Mouse (Mus musculus) neural tube, embryonic 14.5 days (tissue): Measurements from ENCODE around the gene Psapl1. TPM values are rescaled to one million over a fixed set of nuclear protein-coding genes. Genes with fewer than 3 reads are reported as not detected.

Source experiments
- ATAC-seq: fragments of 200-750 bp; cut with Nextera tagmentation; 2 replicates; pipeline ENCODE4 v1.8.0; 2017; ENCODE audit warnings: low read depth, mild to moderate bottlenecking, moderate TSS enrichment, moderate library complexity
- H3K27ac ChIP-seq: fragments of 300-500 bp; sonication (generic); 2 replicates; pipeline ENCODE4 v1.5.1; 2014; ENCODE audit warnings: low read depth, mild to moderate bottlenecking, control low read depth, low read length, moderate library complexity, mixed read lengths
- H3K27me3 ChIP-seq: fragments of 300-500 bp; sonication (generic); 2 replicates; pipeline ENCODE4 v1.6.1; 2014; ENCODE audit warnings: low read length; ENCODE audit not compliant: control insufficient read depth, insufficient read depth
- H3K36me3 ChIP-seq: fragments of 300-500 bp; sonication (generic); 2 replicates; pipeline ENCODE4 v1.6.1; 2014; ENCODE audit warnings: low read length, mixed read lengths; ENCODE audit not compliant: control insufficient read depth, insufficient read depth
- H3K4me1 ChIP-seq: fragments of 300-500 bp; sonication (generic); 2 replicates; pipeline ENCODE4 v1.6.1; 2014; ENCODE audit warnings: low read length; ENCODE audit not compliant: control insufficient read depth, insufficient read depth
- H3K4me2 ChIP-seq: fragments of 300-500 bp; sonication (generic); 2 replicates; pipeline ENCODE4 v1.6.1; 2014; ENCODE audit warnings: mild to moderate bottlenecking, low read depth, low read length, control low read depth
- H3K4me3 ChIP-seq: fragments of 300-500 bp; sonication (generic); 2 replicates; pipeline ENCODE4 v1.5.1; 2014; ENCODE audit warnings: low read depth, low read length, control low read depth, mixed read lengths
- H3K9ac ChIP-seq: fragments of 300-500 bp; sonication (generic); replicated peaks from 2 replicates; pipeline ENCODE4 v1.6.1; 2014; ENCODE audit warnings: low read depth, mild to moderate bottlenecking, control low read depth, low read length, mixed read lengths
- H3K9me3 ChIP-seq: fragments of 300-500 bp; sonication (generic); 2 replicates; pipeline ENCODE4 v1.6.1; 2016; ENCODE audit warnings: low read length; ENCODE audit not compliant: control insufficient read depth
- WGBS: fragments of 180-500 bp; shearing (Covaris S2); extraction: QIAGEN DNeasy Blood & Tissue Kit; methylation state at CpG from one replicate; pipeline ENCODE4 v1.1.7; 2014; 5-methylcytosine and 5-hydroxymethylcytosine counted together
- polyA plus RNA-seq: library from polyadenylated mRNA; unstranded; fragments of >200 nt; fragmentation: Nextera tagmentation; extraction: Ambion mirVana; gene quantifications from 2 replicates; pipeline ENCODE4 v1.2.1, GENCODE M21; 2014

Gene Psapl1
- polyA plus RNA-seq, 1 experiment from 2014 or later, result not detected

DNA sequence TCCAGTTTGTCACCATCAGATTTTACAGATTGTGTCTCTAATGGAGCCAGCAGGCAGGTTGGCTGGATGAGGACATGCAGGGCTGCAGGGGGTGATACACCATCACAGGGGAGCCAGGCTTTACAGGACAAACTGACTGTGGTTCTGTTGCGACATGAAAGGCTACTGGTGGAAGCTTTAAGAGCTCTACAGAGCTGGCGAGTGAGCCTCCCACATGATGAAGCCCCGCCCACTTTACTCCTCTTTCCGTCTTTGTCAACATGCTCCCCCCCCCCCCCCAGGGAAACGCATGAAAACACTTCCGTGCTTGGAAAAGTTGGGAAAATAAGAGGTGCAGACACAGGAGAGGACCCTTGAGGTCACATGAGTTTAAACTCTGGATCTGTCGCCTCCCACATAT, 25.6 kb upstream of the Psapl1 start:
- no peaks in the 10 kb centered on the region for H3K36me3 ChIP-seq
- no peaks in the 10 kb centered on the region for H3K27me3 ChIP-seq
- H3K4me2 ChIP-seq, result no peak overlapping the region
- WGBS, result 67% methylated on average over 7 of the region's 7 CpGs
- H3K4me1 ChIP-seq, result peaks cover 5% of the 10 kb centered on the region; the same call in 1 of the 2 replicates
- H3K9me3 ChIP-seq, result no peaks in the 10 kb centered on the region
- no peak for ATAC-seq
- no peak overlapping the region for H3K27ac ChIP-seq
- H3K9ac ChIP-seq, result no peak overlapping the region
- H3K4me3 ChIP-seq, result no peak overlapping the region

DNA sequence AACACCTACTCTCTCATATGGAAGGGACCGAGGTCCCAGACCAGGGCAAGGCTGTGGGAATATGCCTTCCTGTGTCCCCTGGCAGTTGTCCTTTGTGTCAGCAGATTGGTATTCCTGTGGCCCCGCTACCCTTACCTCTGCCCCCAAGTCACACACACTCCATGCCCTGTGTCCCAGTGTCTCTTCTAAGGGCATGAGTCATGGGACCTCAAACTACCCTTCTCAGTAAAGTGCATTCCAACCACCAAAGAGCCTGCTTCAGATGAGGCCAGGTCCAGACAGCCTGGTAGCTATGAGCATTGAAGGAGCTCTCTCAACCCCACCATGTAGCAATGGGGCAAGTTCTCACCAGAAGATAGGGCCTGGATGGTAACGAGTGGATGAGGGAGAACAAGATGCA, 25.0 kb upstream of the Psapl1 start:
- no peak overlapping the region for H3K27ac ChIP-seq
- no peak for ATAC-seq
- no peaks in the 10 kb centered on the region for H3K9me3 ChIP-seq
- 92% methylated on average over 3 of the region's 3 CpGs for WGBS
- H3K36me3 ChIP-seq, result no peaks in the 10 kb centered on the region
- H3K27me3 ChIP-seq, result no peaks in the 10 kb centered on the region
- no peak overlapping the region for H3K9ac ChIP-seq
- peaks cover 5% of the 10 kb centered on the region; the same call in 1 of the 2 replicates for H3K4me1 ChIP-seq
- H3K4me2 ChIP-seq, result no peak overlapping the region
- no peak overlapping the region for H3K4me3 ChIP-seq

DNA sequence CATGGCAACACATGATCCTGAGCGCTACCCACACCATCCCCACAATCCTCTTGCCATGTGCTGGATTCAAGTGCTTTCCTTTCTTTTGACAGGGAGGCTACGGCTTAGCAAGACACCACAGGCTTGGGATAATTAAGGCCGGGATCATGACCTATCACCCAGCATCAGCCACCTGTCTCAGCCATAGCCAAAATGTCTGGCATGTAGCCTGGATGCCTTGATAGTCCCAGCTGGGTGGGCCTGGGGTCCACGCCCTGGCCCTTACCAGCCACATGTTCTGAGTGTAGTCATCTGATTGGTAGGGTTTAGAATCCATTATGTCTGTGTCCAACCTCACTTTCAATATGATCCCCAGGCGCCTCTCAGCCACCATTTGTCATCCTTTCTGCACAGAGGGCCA, 24.1 kb upstream of the Psapl1 start:
- H3K4me2 ChIP-seq, result no peak overlapping the region
- ATAC-seq, result no peak
- no peak overlapping the region for H3K4me3 ChIP-seq
- H3K27ac ChIP-seq, result no peak overlapping the region
- no peak overlapping the region for H3K9ac ChIP-seq
- no peaks in the 10 kb centered on the region for H3K9me3 ChIP-seq
- no peaks in the 10 kb centered on the region for H3K36me3 ChIP-seq
- 91% methylated on average over 5 of the region's 5 CpGs for WGBS
- no peaks in the 10 kb centered on the region for H3K27me3 ChIP-seq
- peaks cover under 1% of the 10 kb centered on the region; the same call in 1 of the 2 replicates for H3K4me1 ChIP-seq

DNA sequence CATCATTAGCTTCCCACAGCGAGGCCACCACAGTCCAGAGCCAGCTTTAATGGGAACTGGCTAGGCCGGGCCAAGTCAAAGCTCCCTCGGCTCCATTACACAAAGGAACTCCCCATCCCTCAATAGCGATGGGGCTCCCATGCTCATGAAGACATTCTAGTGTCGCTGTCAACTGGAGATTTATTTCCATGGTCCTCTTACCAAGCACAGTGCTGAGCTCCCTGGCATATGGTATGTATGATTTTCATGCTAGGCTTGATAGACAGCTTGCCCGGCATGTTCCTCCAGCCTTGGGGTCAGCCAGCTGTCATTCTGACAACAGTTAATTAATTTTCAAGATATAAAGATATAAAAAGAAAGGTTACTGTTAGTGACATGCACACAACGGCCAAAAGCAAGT, 21.5 kb upstream of the Psapl1 start:
- Histone ChIP-seq H3K4me2 (no peak overlapping the region), H3K9ac (no peak overlapping the region), H3K27me3 (no peaks in the 10 kb centered on the region), H3K27ac (no peak overlapping the region), H3K4me3 (no peak overlapping the region), H3K36me3 (no peaks in the 10 kb centered on the region), H3K4me1 (no peaks in the 10 kb centered on the region), H3K9me3 (no peaks in the 10 kb centered on the region)
- WGBS, result 63% methylated on average over 7 of the region's 7 CpGs
- no peak for ATAC-seq

DNA sequence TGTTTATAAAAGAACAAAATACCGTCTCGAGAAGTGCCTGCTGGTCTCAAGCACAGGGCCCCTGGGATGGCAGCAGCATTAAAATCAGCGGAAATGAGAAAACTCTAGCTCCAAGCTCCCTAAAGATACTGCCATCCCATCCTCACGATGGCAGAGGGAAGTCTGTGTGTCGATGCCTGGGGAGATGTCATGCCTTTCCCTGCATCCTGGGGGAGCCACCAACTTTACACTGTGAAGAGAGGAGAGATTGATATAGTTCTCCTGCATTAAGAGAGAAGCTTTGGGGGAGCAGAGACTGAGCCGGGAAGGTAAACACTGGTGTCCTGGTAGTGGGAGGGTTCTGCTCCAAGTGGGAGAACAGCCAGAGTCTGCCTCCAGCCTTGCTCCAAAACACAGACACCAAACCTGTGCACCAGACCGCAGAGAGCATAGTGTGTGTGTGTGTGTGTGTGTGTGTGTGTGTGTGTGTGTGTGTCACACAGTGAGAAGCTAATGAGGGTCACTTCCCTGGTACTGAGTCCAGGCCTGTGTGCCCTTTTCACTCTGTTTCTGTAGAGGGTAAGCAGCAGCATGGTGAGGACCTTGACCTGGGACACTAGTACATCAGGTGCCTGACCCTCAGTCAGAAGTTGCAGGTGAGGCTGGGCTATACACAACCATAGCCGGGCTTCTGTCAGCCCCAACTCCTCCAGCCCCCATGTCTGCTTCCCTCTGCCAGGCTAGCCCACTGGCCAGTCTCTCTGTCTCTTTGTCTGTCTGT, 17.3 kb upstream of the Psapl1 start:
- Histone ChIP-seq H3K4me3 (no peak overlapping the region), H3K9me3 (no peaks in the 10 kb centered on the region), H3K27ac (no peak overlapping the region), H3K4me1 (no peaks in the 10 kb centered on the region), H3K9ac (no peak overlapping the region), H3K36me3 (no peaks in the 10 kb centered on the region), H3K4me2 (no peak overlapping the region), H3K27me3 (no peaks in the 10 kb centered on the region)
- ATAC-seq, result no peak
- 59% methylated on average over 8 of the region's 8 CpGs for WGBS

DNA sequence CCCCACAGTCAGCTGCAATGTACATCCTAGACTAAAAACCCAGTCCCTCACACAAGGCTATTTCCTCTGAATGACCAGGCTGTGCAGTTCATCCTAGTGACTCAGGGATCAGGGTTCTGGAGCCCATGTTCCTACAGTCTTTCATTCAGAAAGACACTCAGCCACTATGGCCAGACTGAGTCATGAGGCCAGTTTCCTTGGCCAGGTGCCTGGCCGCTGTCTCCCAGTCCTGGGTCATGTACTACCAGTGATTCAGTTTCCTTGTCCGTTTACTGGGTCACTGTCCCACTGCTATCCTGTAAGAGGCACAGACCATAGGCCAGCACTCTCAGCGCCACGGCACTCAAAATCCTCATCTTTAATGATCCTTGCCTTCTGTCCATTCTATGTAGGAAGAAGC, 15.5 kb upstream of the Psapl1 start:
- H3K36me3 ChIP-seq, result no peaks in the 10 kb centered on the region
- WGBS, result 80% methylated on average over 4 of the region's 4 CpGs
- no peak for ATAC-seq
- H3K4me2 ChIP-seq, result no peak overlapping the region
- no peak overlapping the region for H3K4me3 ChIP-seq
- no peaks in the 10 kb centered on the region for H3K4me1 ChIP-seq
- no peak overlapping the region for H3K9ac ChIP-seq
- no peak overlapping the region for H3K27ac ChIP-seq
- no peaks in the 10 kb centered on the region for H3K9me3 ChIP-seq
- H3K27me3 ChIP-seq, result no peaks in the 10 kb centered on the region

DNA sequence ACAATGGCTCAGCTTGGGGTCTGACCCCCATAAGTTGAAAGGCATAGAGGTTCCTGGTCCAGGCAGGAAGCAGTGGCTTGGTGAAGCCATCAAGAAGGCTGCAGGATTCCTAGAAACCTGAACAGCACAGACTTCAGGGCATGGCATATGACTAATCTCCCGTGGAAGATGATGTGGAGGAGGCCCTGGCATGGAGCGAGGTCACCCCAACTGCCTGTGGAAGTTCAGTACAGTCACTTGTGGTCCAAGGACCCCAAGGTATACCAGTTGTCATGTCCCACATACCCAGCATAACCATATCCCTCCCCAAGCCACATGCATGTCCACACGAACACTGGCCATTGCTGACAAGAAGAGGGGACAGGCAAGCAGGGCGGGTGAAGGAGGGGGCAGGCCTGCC, 12.5 kb upstream of the Psapl1 start:
- H3K9me3 ChIP-seq, result no peaks in the 10 kb centered on the region
- no peak overlapping the region for H3K9ac ChIP-seq
- no peaks in the 10 kb centered on the region for H3K36me3 ChIP-seq
- H3K27ac ChIP-seq, result no peak overlapping the region
- ATAC-seq, result no peak
- 96% methylated on average over 4 of the region's 4 CpGs for WGBS
- H3K4me3 ChIP-seq, result no peak overlapping the region
- H3K27me3 ChIP-seq, result no peaks in the 10 kb centered on the region
- peaks cover 8% of the 10 kb centered on the region for H3K4me1 ChIP-seq
- H3K4me2 ChIP-seq, result no peak overlapping the region

DNA sequence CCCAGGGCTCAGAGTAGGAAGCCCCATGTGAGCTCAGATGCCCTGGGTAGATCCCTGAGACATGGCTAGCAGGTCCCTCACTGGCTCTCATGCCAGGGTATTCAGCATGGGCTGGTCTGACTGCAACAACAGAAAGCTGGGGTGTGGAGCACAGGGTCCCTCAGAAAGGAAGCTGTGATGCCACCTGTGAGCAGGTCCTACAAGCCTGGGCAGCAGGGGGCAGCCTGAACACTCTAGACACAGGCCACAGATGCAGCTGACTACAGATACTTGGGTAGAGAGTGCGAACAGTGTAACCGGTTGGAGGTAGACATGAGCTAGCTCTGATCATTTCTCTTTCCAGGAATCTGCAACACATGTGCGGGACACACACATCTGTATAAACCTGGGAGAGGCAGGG, 11.9 kb upstream of the Psapl1 start:
- 90% methylated on average over 3 of the region's 3 CpGs for WGBS
- no peaks in the 10 kb centered on the region for H3K36me3 ChIP-seq
- ATAC-seq, result no peak

DNA sequence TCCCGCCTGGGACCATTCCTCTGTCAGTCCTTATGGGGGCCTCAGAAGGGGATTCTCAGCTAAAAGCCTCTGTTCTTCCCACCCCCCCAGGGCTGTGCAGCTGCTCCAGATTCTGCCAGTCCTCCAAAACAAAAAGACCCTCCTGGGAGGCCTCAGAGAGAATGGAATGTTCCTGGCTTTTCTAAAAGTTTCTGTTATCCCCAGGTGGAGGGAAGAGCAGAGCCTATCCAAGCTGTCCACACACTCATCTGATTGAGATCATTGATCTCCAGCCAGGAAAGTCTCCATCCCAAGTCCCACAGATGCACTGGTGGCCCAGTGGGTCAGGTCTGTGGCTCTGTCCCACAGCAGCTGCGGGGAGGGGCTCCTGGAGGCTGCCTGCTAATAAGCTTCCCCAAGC, 11.1 kb upstream of the Psapl1 start:
- Histone ChIP-seq H3K4me2 (no peak overlapping the region), H3K4me3 (no peak overlapping the region), H3K27me3 (no peaks in the 10 kb centered on the region), H3K27ac (no peak overlapping the region), H3K9ac (no peak overlapping the region), H3K4me1 (peaks cover 8% of the 10 kb centered on the region), H3K36me3 (no peaks in the 10 kb centered on the region), H3K9me3 (no peaks in the 10 kb centered on the region)
- 77% methylated on average over 2 of the region's 2 CpGs for WGBS
- ATAC-seq, result no peak

More for the DNA sequence above, 11.9 kb upstream of the Psapl1 start:
- Histone ChIP-seq H3K9ac (no peak overlapping the region), H3K27me3 (no peaks in the 10 kb centered on the region), H3K4me3 (no peak overlapping the region), H3K4me2 (no peak overlapping the region), H3K9me3 (no peaks in the 10 kb centered on the region), H3K27ac (no peak overlapping the region), H3K4me1 (peaks cover 8% of the 10 kb centered on the region)
